ENCODE assay signal across 15 mouse cellular contexts in genomic region chr9:113415511-113415931, GRCm38 (mm10).
DNase-seq lines count a peak whose midpoint lies in the region; ATAC-seq and TF ChIP-seq lines count a peak whose summit lies in the region.
"Had no signal": no experiment of that assay in that cellular context is flagged by ENCODE, and none has a peak within 500 bp of the region (broad histone marks: within the 10 kb centered on the region; RNA-seq: fewer than 3 reads in every experiment).

No protein-coding gene starts in this region.

- intact Hi-C loops in left cerebral cortex, adult 2 months (cut with DNase I): no loop called here
- intact Hi-C loops in left cerebral cortex, postnatal 36 days (cut with DNase I): no loop called here

- H3K4me2 ChIP-seq in forebrain, embryonic 14.5 days (ENCODE audit: low read length): no peak overlapping the region
- no peak overlapping the region for H3K4me2 ChIP-seq in midbrain, embryonic 16.5 days (ENCODE audit: low read length)
- H3K4me2 ChIP-seq: heart, embryonic 15.5 days; liver, embryonic 11.5 days had no signal

- H3K4me1 ChIP-seq in forebrain, embryonic 14.5 days (ENCODE audit: control insufficient read depth, insufficient read depth, low read length): peaks cover 2% of the 10 kb centered on the region; the same call in 1 of the 2 replicates
- peaks cover 4% of the 10 kb centered on the region for H3K4me1 ChIP-seq in midbrain, embryonic 16.5 days (ENCODE audit: control insufficient read depth, insufficient read depth, low read length)

- ATAC-seq in forebrain, embryonic 14.5 days: peak; percentile 65; the same call in 1 of the 2 replicates
- ATAC-seq in midbrain, embryonic 16.5 days: no peak
- ATAC-seq in megakaryocyte-erythroid progenitor cell, adult 5-6 weeks (replicated peaks; ENCODE audit: low FRiP score, low TSS enrichment, poor library complexity, severe bottlenecking): no peak

- H3K4me3 ChIP-seq in left cerebral cortex, adult 2 months: no peak overlapping the region
- no peak overlapping the region for H3K4me3 ChIP-seq in forebrain, embryonic 14.5 days (ENCODE audit: low read depth, low read length)
- no peak overlapping the region for H3K4me3 ChIP-seq in midbrain, embryonic 16.5 days (ENCODE audit: low read depth, low read length)
- H3K4me3 ChIP-seq: heart, embryonic 15.5 days had no signal

- TF ChIP-seq CTCF in left cerebral cortex, adult 2 months (IDR thresholded peaks at IDR 0.05): no peak

- H3K9me3 ChIP-seq in forebrain, embryonic 14.5 days (replicated peaks; ENCODE audit: control insufficient read depth, low read length): no peaks in the 10 kb centered on the region
- no peaks in the 10 kb centered on the region for H3K9me3 ChIP-seq in midbrain, embryonic 16.5 days (replicated peaks; ENCODE audit: control insufficient read depth, low read length, poor library complexity, severe bottlenecking)
- H3K9me3 ChIP-seq: heart, embryonic 15.5 days had no signal

- H3K27me3 ChIP-seq in forebrain, embryonic 14.5 days (replicated peaks; ENCODE audit: control insufficient read depth, insufficient read depth, low read length): no peaks in the 10 kb centered on the region
- H3K27me3 ChIP-seq in midbrain, embryonic 16.5 days (ENCODE audit: control insufficient read depth, insufficient read depth, low read depth, low read length): no peaks in the 10 kb centered on the region
- H3K27me3 ChIP-seq: heart, embryonic 15.5 days had no signal

- WGBS in forebrain, embryonic 14.5 days: 29% methylated on average over 5 of the region's 5 CpGs
- 19% methylated on average over 5 of the region's 5 CpGs for WGBS in midbrain, embryonic 16.5 days

- H3K9ac ChIP-seq in forebrain, embryonic 14.5 days (ENCODE audit: low read length): 0 out of 2 replicates have a peak overlapping the region, but pooled peaks have one; percentile 35
- H3K9ac ChIP-seq in midbrain, embryonic 16.5 days (ENCODE audit: low read depth, low read length): no peak overlapping the region
- H3K9ac ChIP-seq: heart, embryonic 15.5 days had no signal

- 0 out of 2 replicates have a peak overlapping the region, but pooled peaks have one; percentile 24 for H3K27ac ChIP-seq in left cerebral cortex, adult 2 months
- H3K27ac ChIP-seq in forebrain, embryonic 14.5 days (ENCODE audit: low read depth, low read length): no peak overlapping the region
- H3K27ac ChIP-seq in midbrain, embryonic 16.5 days (ENCODE audit: low read length): 0 out of 2 replicates have a peak overlapping the region, but pooled peaks have one; percentile 2
- H3K27ac ChIP-seq: heart, embryonic 15.5 days had no signal

- no peak for DNase-seq in left cerebral cortex, adult 2 months (ENCODE audit: extremely low spot score in 1 of 2, low spot score in 2 of 2)
- no peak for DNase-seq in left cerebral cortex, postnatal 36 days (ENCODE audit: low spot score in 2 of 2)
- DNase-seq in embryo, embryonic 10 days (ENCODE audit: low spot score): peak; percentile 8
- peak; percentile 59 for DNase-seq in forebrain, embryonic 14.5 days (ENCODE audit: low spot score)
- DNase-seq in layer of hippocampus, adult 8-10 months (ENCODE audit: low spot score in 2 of 2): no peak
- DNase-seq: adrenal gland, postnatal 10 days; gastrocnemius, postnatal 25 days; kidney, postnatal 36 days; lung, postnatal 36 days; spleen, adult 18-20 months; thymus, postnatal 4 days had no signal

- no peaks in the 10 kb centered on the region for H3K36me3 ChIP-seq in forebrain, embryonic 14.5 days (ENCODE audit: control insufficient read depth, insufficient read depth, low read length)
- no peaks in the 10 kb centered on the region for H3K36me3 ChIP-seq in midbrain, embryonic 16.5 days (ENCODE audit: control insufficient read depth, insufficient read depth, low read length)
- H3K36me3 ChIP-seq: heart, embryonic 15.5 days had no signal

Comparison
In these comparisons a context has a peak if more than half of its experiments do, and no peak if none do; other contexts are left out.
1. DNase-seq: peak in embryo, embryonic 10 days (single experiment) and forebrain, embryonic 14.5 days (single experiment); none in left cerebral cortex, adult 2 months (0 of 2), left cerebral cortex, postnatal 36 days (0 of 2) and layer of hippocampus, adult 8-10 months (0 of 2).